Mouse (Mus musculus) thymus, postnatal 10 days (tissue): ENCODE results near the gene Huwe1.

Source experiments
- DNase-seq, 2 experiments: peaks; one replicate each; pipeline ENCODE4 v3.0.0; 2021; ENCODE audit warnings: low spot score in 2 of 2

The Huwe1 gene

DNA sequence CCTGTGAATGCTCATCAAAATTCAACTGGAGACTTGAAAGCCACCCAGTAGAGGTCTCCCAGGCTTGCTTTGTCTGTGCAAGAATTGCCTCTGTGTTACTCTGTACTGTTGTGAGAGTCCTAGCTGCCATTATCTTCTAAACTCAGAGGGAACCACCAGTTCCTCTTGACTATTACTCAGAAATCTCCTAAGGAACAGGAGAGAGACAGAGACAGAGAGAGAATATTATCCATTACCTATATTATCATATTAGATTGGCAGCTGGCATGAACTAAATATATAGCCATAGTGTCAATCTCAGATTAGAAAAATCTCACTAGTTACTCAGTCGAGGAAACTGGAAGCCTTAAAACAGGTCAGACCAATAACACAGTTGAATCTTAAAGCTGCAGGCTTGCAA lies 149.6 kb downstream of the Huwe1 start:
- DNase-seq: no peak

DNA sequence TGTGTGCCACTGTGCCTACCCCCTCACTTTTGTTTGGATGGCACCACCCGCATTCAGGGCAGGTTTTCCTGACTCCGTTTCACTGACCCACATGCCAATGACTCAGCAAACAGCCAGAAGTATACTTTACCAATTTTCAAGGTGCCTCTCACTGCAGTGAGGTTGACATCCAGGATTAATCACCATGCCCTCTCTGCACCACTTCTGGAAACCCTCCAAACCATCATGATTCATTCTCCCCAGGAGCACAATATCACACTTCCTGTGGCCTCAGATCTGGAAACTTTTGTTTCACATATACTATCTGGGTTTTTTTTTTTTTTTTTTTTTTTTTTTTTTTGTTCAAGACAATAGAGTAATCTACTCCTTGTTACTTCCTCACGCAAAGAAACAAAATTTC lies 150.6 kb downstream of the Huwe1 start:
- DNase-seq: no peak
